Mouse (Mus musculus): ENCODE measurements at regions not wholly inside any gene's neighbourhood (a gene's known extent, or its start where the extent isn't known, plus 50 kb on each side); places are given as distances from the start of the nearest gene placed in this dataset.

DNA sequence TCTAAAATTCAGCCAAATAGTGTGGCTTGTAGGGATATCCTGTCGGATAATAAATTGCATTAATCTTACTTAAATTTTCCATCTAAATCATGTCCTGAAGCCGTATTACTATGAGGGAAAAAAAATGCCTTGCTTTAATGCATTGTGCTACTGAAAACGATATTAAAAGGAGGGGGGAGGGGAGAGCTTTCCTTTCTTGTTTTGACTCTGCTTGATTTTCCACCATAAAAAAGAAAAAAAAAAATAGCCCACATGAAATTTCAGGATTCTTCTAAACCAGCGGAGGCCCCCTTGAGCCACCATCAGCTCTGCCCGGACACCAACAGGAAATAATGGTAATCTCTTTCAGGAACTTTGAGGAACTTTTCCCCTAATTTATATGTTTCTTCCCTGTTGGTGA is 198.5 kb downstream of the Hlx start:
- DNase-seq: no peak

- no peak for DNase-seq
Observed at GRCm38 (mm10) chr1:184532488-184533055, 199.8 kb downstream of the Hlx start.

- DNase-seq: no peak
Observed at GRCm38 (mm10) chr1:184530606-184531320, 201.7 kb downstream of the Hlx start.

- DNase-seq: no peak
Observed at GRCm38 (mm10) chr1:184525740-184526139, 206.7 kb downstream of the Hlx start.

DNA sequence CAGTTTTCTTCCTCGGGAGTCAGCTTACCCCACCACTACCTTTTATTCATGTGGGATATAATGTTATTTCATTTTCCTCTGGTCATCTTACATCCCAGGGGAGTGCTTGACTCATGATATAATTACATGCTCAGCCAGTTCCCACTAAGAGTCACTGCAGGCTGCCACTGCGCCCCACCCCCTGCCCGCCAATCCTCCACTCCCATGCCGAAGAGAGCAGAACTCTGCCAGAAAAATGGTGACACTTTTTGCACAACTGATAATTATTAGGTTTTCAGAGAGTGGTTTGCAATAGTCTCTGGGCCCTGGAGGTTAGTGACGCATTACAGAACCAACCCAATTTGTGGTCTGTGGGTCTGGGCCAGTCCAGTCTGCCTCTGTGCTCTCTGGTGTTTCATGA is 212.9 kb downstream of the Hlx start:
- no peak for DNase-seq

- DNase-seq: no peak
Observed at GRCm38 (mm10) chr1:184504663-184505062, 227.8 kb downstream of the Hlx start.

DNA sequence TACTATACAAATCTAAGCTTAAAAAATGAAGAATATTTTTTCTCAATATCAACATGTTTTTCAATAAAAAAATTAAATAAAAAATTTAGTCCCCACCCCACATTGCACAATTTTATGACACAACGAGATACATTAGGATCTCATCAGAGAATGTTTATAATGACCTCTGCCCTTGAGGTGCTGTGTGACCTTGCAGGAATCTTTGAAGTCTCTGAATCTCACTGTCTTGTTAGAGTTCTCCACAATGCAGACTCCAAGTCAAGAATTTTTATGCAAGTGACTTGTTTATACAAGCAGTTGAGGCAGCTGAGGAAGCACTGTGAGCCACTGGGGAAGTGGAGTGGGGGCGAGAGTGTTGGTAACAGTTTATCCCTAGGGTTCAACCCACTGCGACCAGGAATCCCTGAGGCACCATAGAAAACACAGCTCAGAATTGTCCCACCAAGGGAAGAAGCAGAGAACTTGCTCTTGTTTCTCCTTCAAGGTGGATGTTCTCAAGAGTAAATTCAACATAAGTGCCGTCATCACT is 228.5 kb downstream of the Hlx start:
- no peak for DNase-seq

DNA sequence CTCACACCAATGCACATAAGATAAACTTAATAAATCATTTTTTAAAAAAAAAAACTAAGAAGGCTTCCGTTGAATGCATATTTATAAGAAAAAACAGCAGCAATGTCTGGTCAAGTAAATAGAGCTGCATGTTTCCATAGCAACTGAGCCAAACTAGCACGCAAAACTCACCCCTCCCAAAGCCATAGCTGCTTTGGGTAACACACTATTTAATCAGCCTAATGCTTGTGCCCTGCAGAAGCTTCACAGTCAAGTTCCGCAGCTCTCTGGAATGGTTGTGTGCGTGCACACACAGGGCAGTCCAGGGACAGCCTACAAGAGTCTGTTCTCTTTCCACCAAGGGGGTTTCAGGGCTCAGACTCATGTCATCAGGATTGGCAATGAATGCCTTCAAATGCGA is 231.7 kb downstream of the Hlx start:
- no peak for DNase-seq

DNA sequence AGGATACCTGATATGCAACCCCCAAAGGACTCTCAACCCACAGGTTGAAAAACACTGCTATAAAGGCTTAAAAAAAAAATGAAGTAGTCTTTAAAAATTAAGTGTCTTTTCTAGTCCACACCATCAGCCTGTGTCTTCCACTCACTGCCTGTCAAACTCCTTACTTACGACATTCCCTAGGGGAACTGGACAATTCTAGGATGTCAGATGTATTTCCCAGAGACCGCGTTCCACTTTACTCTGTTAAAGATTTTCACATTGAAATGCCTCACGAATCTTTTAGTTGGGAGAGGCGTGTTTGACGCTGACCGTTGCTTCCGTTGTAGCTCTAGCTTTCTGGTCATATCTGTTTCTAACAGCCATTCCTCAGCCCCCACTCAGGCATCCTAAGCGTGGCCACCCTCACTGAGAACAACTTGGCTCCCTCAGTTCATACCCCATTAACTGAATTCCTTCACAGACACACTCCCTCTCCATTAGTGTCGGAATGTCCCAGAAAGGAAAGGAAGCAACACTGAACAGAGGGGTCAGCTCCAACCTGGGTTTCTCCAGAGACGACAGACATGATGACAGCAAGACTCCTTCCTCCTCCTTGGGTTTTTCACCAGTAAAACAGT is 233.4 kb downstream of the Hlx start:
- no peak for DNase-seq

DNA sequence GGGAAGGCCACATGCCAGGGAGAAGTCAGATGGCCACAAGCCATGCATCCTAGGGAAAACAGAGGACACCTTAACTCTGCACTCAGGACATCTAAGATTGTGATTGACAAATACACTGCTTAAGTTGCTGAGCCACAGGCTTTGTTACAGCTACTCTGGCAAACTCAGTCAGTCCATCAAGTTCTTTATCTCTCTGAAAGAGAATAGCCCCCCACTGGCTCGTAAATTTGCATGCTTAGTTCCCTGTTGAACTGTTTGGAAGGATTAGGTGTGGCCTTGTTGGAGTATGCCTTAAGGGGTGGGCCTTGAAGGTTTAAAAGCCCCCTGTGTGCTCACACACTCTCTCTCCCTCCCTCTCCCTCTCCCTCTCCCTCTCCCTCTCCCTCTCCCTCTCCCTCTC is 235.4 kb downstream of the Hlx start:
- DNase-seq: no peak

DNA sequence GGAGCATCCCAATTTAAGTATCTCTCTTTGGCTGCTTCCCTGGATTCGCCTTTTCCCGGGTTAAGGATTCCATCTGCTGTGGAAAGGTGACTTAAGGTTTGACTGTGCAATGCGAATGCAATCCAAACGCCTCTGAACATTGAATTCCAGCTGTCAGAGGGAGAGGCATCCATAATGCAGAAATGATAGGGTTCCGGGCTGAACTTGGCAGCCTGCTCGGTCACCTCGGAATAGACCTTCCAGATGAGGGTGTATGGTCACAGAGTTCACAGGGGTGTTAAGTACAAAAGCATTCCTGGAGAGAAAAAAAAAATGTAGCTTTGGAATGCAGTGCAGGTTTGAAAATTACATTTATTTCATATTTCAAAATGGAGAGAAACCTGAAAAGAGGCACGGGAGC is 238.6 kb downstream of the Hlx start:
- no peak for DNase-seq

- no peak for DNase-seq
Observed at GRCm38 (mm10) chr1:184492115-184492514, 240.3 kb downstream of the Hlx start.

GRCm38 (mm10) chr1:184491252-184491651 is 241.2 kb downstream of the Hlx start:
- DNase-seq: no peak

- DNase-seq: no peak
Observed at GRCm38 (mm10) chr1:184487409-184487808, 245.0 kb downstream of the Hlx start.

DNA sequence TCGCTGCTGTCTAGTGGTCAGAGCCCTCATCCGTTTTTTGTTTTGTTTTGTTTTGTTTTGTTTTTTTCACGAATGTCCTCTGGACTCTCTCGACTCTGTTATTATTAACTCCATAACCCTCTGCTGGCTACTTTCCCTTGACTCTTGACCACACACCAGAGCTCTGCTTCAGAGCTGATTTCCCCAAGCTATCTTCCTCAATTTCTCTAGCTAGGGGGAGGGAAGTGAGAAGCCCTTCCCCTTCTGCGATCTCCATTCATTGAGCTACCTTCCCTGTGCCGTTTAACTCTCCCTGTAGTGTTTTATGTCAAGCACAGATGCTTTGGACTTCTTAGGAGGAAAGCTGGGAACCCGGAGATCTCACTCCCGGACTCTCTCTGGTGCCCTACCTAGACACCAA is 247.6 kb downstream of the Hlx start:
- no peak for DNase-seq

DNA sequence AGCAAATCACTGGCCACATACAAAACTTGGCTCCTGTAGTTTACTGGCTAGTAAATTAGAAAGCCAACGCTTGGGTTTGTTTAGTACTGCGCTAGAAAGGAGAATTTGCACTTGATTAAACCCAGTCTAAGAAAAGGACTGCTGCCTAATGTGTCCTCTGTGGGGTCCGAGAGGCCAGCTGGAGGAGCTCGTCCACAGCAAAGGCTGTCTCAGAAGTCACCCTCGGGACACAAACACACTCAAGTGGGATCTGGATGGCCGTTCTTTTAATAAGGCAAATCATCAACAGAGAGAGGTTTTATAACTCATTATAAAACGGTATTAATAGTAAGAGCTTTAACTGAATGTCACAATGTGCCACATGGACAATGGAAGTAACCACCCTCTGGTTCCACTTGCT is 249.0 kb downstream of the Hlx start:
- no peak for DNase-seq

GRCm38 (mm10) chr1:184482026-184482425 is 250.4 kb downstream of the Hlx start:
- DNase-seq: no peak

DNA sequence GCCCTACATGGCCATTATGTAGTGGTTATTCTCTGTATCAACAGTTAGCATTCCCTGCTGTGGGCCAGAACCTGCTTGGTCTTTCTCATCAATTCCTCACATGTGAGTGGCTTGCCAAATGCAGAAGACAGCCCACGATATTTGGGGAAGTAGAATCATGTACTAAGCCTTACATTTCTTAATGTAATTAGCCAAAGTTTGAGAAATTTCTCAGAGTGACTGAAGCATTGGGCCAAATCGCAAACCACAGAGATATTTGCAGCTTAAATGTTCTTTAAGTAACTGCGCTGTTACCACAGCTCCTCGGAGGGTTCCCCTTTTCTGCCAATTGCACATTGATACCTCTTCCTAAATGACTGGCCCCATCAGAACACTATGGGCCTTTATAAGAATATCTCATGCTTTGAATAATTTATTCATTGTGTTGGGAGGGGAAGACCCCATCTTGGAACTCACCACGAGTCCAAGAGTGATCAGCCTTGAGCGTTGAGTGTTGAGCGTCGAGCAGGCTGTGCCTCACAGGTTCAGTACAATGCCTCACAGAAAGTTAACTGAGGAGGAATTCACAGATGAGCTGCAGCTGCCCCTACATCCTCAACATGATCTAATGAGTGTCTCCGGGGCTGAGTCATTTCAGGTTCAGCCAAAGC is 251.7 kb downstream of the Hlx start:
- DNase-seq: no peak

DNA sequence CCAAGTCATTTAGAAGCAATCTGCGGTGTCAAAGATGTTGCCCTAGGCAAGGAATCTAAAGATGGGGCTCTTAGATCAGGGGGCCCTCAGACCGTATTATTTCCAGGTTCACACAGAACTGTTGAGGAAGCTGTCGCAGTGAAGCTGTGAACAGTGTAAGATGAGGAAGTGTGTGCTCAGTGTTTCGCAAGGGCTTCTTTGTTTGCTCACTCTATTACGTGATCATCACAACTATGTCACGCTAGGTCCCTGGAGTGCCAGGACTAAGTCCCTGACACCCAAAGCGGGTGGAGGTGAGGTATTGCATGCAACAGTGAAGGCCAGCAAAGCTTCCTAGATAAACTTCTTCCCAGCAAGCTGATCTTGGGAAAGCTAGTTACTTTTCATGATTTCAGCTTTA is 254.4 kb downstream of the Hlx start:
- DNase-seq: no peak

DNA sequence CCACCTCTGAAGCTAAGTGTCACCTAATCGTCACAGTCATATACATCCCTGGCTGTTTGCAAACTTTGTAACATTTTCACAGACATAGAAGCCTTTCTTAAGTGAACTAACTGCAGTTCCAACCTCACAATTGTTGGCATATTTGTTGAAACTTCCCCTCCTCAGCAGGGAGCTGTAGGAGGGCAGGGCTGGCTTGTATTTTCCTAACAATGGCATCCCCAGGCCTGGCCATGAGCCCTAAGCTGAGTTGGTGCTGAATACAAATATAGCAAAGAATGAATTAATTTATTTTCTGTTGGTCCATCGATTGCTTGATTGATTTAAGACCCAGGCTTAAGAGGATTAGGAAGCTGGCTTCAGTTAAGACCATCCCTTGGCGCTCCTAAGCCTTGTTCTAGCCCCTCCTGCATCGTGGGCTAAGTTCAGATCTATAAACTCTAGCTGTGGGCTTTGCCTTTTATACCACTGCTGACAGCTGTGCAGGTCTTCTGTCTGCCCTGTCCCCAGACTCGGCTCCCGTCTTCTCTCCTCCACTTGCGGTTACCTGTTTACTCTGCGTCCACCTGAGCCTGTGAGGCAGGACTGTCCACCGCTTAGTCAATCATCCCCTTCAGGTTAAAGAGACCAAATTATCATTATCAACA is 269.8 kb downstream of the Hlx start:
- DNase-seq: no peak

DNA sequence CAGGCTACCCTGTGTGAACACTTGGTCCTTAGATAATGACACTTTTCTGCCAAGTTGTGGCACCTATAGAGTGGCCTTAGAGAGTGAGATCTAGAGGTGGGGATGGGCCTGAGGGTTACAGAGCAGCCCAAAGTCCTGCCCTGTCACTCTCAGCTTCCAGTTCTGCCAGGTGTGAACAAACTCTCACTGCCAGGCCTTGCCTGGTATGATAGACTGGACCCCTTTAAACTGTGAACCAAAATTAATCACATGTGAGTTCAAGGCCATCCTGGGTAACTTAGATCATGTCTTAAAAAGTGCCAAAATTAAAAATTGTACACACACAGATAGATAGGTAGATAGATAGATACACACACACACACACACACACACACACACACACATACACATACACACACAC is 271.0 kb downstream of the Hlx start:
- no peak for DNase-seq

DNA sequence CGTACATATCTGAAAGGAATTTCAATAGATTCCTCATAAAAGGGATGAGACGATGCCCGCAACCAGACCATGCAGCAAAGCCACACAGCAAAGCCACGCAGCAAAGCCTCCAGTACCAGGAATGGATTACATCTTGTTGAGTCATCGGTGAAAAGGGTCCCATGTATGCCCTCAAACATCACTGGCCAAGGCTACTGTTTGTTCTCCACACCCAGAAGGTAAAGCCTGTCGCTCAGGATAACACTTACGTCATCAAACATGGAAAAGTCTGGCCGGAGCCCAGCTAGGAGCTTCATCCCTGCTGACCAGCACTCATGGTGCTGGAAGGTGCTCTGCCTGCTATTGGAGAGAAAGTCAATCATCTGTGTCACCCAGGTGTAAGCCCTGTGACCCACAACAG is 275.7 kb downstream of the Hlx start:
- DNase-seq: no peak

DNA sequence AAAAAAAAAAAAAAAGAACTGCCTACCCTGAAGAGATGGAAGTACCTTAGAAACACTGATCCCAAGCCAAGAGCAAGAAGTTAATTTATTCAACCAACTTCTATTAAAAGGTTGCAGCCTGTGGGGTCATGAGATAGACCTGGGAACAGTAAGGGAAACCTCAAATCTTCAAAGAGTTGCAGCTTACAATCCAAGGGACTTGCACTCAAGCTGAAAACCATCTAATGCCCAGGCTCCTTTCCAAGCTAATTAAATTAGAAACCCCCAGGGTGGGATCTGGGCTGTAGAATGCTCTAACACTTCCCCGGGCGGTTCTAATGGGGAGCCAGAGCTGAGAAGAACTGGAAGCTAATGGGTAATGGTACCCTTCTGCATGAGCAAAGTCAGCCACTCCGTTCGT is 278.0 kb downstream of the Hlx start:
- no peak for DNase-seq

Data from cerebellum, adult 8-10 months (tissue).